Mouse (Mus musculus) left cerebral cortex, adult 11 months (tissue): ENCODE results near the gene Pbxip1.

Source experiments
- DNase-seq: peaks from one replicate; pipeline ENCODE4 v3.0.0; 2022; ENCODE audit warnings: low spot score

The Pbxip1 gene

DNA sequence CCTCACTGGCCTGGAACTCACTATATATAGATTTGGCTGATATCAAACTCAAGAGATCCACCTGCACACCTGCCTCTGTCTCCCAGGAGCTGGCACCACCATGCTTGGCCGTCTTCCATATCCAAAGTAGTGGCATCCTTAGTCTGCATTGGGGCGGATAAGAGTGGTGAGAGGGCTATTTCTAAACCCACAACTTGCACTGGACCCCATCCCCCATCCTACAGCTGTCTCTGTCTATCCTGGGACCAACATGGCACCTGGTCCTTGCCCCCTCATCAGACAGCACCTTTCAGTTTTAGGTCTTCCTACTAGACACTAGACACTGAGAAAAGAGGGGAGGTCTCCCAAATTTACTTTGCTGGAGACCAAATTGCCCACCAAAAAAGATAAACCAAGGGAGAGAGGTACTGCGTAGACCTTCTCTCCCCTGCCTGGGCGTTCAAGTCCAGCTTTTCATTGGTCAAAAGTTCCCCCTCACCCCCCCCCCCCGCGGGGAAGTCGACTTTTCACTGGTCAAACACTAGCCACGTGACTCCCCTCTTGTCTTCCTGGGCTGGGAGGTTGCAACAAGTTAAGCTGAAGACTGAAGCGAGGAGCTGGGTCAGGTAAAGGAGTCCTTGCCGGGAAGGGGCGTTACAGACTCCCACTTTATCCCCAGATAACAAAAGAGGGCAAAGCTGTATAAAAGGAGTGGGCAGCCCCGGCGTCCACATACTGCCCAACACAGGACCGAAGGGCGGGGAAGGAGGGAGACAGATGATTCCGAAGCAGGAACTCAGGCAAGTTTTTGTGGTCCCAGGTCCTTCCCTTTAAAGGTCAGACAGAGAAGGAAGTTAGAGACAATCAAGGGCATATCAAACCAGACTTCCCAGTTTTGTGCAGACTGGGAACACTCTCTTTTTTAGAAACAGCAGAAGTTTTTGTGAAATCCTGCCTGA is at the start of gene Pbxip1:
Gene Pbxip1, plus strand, starts transcription at position 531 of the 938 bp plus-strand sequence.
- DNase-seq: no peak

GRCm38 (mm10) chr3:89387632-89388031 is 48.9 kb upstream of the Pbxip1 start:
- no peak for DNase-seq

GRCm38 (mm10) chr3:89388134-89388881 is 48.2 kb upstream of the Pbxip1 start:
- DNase-seq: no peak

DNA sequence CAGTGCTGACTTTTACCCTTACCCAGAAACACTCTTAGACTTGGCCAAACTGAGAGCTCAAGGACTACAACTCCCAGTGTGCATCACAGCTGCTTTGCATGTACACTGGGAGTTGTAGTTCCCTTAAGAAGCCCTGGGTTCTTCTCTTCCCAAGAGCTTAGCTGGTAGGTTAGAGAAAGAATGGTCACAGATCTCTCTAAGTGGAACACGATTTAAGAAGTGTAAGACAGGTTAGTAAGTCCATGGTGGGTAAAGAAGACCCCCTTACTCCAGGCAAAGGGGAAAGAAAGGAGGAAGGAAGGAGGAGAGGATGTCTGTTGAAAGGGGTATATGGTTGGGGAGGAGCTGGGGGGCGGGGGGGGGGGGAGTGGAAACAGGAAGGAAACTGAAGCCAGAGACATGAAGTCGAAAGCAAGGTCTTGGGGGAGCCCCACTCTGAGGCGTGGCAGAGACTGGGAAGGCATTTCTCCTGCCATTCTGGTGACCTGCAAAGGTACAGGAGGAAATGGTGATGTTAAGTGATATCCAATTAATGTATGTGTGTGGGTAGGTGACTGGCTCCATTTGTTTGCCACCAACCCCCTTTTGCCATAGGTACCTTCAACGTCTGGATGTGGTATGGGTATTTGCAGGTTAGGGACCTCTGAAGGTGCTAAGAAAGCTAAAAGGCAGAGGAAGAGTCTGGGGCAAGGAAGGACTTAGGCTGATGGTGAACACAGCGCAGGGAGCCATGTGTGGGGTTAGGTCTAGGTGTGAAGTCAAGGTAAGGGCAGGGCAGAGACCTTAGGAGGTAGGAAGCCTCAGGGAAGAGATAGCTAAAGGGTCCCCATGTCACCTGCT is 47.4 kb upstream of the Pbxip1 start:
- DNase-seq: no peak

DNA sequence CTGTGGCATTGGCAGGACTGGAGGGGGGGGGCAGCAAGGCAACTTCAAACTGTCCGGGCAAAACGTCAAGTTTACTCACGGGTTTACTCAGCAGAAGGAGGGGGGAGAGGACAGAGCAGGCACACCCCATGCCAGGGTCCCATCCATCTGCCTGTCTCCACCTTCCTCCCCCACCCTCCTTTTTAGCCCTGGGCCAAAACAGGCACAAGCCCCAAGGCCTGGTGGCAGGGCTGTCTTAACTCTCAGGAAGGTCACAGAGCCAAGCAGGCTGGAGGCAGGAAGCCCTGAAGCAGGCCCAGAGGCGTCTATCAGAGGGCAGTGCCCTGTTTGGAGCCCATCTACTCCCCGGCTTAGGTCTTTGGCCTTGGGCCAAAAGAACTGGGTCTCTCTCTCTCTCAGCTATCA is 46.4 kb upstream of the Pbxip1 start:
- DNase-seq: no peak

- DNase-seq: no peak
Observed at GRCm38 (mm10) chr3:89390699-89391662, 45.5 kb upstream of the Pbxip1 start.

DNA sequence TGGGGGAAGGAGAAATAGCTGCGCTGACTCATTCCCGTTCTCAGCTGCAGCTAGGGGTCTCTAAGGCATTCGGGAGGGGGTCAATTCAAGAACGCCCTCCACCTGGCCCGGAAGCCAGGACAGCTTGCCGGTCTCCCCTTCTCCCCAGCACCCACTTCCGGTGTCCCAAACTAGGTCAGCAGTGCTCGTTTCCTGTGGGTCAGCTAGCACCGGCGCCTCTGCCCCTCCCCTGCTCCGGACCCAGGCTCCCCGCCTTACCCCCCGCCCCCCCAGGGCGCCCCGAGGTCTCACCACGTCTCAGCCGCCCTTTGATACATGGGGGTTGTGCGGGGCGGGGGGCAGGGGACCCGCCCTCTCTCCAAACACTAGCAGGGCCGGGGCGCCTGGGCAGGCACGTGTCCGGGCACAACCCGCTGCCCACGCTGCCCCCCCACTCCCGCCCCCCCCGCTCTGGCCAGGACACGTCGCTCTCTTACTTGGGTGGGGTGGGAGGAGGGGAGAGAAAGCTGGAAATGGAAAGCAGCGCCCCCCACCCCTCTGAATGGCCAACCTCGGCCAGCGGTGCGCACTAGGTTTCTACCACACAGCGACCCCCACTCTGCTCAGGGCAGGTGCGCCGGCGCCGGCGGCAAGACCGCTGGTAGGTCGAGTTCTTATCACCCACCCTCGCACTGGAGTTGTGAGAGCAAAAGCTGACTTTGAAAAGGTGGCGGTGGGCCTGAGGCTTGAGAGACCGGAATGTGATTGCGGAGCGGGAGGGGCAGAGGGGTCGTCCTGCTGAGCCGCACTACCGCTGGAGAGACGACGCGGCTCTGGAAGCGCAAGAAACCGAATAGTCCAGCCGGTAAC is 44.6 kb upstream of the Pbxip1 start:
- no peak for DNase-seq

GRCm38 (mm10) chr3:89392871-89393311 is 43.6 kb upstream of the Pbxip1 start:
- DNase-seq: no peak

GRCm38 (mm10) chr3:89393605-89394004 is 42.9 kb upstream of the Pbxip1 start:
- DNase-seq: peak; percentile 93

DNA sequence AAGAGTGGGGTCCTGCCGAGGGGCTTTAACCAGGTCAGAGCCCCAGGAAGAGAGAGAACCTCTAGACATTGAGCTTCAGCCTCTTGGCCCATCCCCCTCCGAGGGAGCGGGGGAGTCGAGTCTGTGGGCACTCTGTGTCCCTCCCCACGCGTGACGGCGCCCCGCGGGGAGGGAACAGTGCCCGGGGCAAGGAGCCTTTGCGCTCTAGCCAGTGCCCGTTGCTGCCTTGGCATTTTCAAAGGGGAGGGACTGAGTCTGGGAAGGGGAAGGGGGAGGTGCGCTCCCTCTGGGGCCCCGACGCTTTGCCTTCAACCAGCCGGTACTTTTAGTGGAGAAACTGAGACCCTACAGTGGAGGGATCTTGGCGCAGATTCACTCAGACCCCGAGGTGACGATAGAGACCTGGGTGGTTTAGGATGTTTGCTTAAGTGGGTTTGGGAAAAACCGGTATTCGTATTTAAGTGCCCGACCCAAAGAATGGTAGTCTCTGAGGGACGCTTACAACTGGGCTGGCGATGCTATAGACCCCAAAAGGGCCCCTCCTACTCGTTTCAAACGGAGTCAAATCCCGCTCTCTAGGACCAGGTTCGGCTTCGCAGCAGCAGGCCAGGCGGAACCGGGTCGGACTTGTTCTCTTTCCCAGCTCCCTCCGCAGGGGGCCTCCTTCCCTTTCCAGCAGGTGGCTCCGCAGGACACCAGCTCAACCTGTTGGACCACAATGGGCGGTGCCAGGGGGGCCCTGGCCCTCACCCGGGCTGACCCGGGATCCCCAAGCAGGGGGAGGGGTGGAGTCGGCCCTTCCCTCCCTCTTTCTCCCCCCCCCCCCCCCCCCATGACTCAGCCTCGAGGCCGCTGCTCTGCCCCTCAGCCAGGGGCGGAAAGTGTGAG is 42.3 kb upstream of the Pbxip1 start, which contains the start of gene Zbtb7b:
Gene Zbtb7b, minus strand, starts transcription at position 771 of the 888 bp plus-strand sequence.
- DNase-seq: no peak

DNA sequence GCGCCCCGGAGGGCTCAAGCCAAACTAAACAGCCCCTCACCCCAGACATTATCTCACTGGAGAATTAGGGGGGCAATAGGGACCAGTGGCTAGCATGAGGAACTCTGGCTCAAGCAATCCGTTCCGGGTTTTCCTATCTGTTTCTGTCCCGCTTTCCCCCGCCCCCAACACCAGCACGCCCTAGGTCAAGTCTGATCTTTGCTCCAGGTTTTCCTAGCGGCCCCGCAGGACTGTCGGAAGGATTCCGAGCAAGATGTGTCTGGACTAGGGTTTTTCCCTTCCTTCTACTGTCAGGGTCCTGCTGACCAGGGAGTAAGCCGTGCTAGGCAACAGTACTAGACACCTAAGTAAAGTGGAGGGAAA is 41.6 kb upstream of the Pbxip1 start:
- no peak for DNase-seq

GRCm38 (mm10) chr3:89395419-89395805 is 41.1 kb upstream of the Pbxip1 start:
- no peak for DNase-seq

GRCm38 (mm10) chr3:89395806-89396653 is 40.5 kb upstream of the Pbxip1 start:
- DNase-seq: no peak

- DNase-seq: no peak
Observed at GRCm38 (mm10) chr3:89396654-89397005, 39.9 kb upstream of the Pbxip1 start.

DNA sequence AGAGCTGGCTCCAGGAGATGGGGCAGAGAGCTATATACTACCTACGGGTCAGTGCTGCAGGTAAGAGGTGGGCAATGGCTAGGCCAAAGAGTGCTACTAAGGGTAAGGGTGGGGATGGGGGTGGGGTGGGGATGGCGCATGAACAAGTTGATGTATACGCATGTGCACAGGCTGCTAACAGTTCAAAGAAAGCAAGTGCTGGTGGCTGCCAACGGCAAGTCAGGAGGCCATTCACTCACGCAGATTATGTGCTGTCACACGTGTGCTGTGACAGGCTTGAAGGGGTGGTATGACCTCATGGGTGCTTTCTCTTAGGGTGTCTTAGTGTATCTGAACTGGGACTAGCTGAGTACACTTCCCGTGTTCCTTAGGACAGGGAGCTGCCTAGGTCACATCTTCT is 35.2 kb upstream of the Pbxip1 start:
- no peak for DNase-seq

DNA sequence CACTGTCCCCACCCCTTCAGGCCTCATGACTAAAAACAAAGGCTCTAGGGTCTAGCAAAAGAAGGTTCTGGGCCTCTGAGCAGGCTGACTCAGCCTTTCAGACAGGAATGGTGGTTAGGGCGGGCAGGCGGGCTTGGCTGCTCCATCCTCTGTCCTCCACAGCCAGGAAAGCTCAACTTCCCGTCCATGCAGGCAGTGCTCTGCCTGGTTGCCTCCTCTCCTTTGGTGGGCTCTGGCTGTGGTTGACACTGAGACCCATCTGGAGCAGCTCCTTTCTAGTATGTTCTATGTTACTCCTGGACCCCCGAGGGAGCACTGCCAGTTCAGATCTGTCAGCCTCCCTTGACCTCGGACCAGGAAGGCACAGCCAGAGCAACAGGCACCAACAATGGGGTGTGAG is 33.8 kb upstream of the Pbxip1 start, which contains the start of gene Lenep:
Gene Lenep, minus strand, starts transcription at position 101 of the 400 bp plus-strand sequence.
- no peak for DNase-seq

GRCm38 (mm10) chr3:89406887-89407286 is 29.6 kb upstream of the Pbxip1 start:
- no peak for DNase-seq

GRCm38 (mm10) chr3:89408448-89408847 is 28.1 kb upstream of the Pbxip1 start:
- DNase-seq: no peak
